Mouse (Mus musculus) layer of hippocampus, adult 9-11 months (tissue): ENCODE results near the gene Tnn.
A peak's percentile ranks its signal among the peaks of the same experiment; 100 is the strongest.

Source experiments
- DNase-seq: peaks from one replicate; pipeline ENCODE4 v3.0.0; 2022

Gene Tnn

DNA sequence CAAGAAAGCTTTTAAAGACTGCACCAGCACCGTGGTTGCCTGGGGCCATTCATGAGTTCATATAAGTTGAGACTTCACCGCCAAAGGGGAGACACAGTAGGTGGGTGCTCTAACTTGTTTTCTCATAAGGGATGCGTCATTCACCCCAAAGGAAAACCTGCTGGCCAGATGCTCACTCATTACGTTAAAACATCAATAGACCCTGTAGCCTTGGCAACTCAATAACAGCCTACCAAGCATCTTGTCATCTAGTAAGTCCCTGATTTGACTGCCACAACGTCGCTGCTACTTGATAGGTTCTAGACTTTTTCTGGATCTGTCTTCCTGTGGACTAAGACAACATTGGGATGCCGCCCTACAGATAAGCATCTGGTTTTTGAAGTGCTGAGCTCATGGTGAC is 111.0 kb downstream of the Tnn start:
- DNase-seq = no peak

DNA sequence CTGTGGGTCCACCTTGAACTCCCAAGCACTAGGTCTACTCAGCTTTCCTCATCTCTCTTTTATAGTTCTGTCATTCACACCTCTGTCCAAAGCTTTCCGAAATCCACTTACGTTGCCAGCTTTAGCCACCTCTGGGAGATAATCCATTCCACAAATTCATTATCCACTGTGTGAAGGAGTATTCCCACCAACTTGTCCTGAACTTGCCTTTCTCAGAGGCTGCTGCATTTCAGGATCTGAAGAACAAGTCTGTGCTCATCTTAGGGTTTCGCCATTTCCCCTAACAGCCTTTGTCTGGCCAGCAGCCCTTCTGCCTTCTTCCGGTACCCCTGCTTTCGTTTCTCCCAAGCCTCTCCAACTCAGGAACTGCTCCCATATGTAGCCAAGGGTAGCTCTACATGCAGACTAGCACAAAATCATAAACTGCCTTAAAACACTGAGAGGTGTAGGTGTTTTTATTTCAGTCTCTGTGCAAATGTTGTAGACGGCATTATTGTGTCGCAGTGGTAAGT is 112.1 kb downstream of the Tnn start:
- no peak for DNase-seq

DNA sequence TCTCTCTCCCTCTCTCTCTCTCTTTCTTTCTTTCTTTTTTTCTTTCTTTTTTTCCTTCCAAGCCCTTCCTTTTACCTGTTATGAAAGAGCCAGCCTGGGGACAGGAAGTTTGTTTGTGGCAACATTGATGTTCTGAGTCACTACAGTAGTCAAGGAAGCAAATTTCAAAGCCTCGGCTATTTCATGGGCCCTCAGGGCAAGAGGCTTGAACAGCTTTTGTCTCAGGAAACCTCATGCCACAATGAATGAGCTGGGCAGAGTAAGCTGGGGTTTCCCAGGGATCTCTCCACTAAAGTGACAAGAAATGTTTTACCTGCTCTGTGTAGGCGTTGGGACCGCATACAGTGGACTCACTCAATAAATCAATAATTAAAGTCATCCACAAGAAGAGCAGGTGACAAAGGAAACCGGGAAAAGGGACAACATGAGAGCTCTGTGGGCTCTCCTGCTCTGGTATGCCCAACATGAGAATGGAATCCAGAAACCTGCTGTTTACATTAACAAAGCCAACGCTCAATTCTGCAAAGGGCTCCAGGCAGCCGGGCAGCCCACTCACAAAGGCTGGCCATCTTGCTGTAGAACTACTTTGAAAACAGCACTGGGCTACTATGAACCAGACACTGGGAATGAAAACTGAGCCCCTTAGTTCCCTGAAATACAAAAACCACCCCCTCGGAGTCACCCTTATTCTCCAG is 113.3 kb downstream of the Tnn start:
- no peak for DNase-seq

- peak; percentile 23 for DNase-seq
Measured at GRCm38 (mm10) chr1:160036996-160037521, 116.3 kb downstream of the Tnn start.

GRCm38 (mm10) chr1:160035561-160035960 is 117.8 kb downstream of the Tnn start:
- no peak for DNase-seq
